Mouse (Mus musculus) megakaryocyte, embryonic 14.5 days (primary cell): ENCODE data around the gene A930002H24Rik.

Experiments
- FLI1 ChIP-seq: IDR thresholded peaks from 2 replicates; pipeline ENCODE4 v1.6.1; 2012; ENCODE audit warnings: low read length, inconsistent platforms, mixed read lengths
- GATA1 ChIP-seq: IDR thresholded peaks from 3 replicates; pipeline ENCODE4 v1.6.1; 2012; ENCODE audit warnings: mixed read lengths, low read length, inconsistent platforms, borderline replicate concordance

- TF ChIP-seq GATA1 (no peak), FLI1 (no peak)
These were observed 23.8 kb downstream of the A930002H24Rik start for GRCm38 (mm10) chr17:63839636-63840269.
